8 mouse cellular contexts compared by ENCODE assay signal in the genomic region with DNA sequence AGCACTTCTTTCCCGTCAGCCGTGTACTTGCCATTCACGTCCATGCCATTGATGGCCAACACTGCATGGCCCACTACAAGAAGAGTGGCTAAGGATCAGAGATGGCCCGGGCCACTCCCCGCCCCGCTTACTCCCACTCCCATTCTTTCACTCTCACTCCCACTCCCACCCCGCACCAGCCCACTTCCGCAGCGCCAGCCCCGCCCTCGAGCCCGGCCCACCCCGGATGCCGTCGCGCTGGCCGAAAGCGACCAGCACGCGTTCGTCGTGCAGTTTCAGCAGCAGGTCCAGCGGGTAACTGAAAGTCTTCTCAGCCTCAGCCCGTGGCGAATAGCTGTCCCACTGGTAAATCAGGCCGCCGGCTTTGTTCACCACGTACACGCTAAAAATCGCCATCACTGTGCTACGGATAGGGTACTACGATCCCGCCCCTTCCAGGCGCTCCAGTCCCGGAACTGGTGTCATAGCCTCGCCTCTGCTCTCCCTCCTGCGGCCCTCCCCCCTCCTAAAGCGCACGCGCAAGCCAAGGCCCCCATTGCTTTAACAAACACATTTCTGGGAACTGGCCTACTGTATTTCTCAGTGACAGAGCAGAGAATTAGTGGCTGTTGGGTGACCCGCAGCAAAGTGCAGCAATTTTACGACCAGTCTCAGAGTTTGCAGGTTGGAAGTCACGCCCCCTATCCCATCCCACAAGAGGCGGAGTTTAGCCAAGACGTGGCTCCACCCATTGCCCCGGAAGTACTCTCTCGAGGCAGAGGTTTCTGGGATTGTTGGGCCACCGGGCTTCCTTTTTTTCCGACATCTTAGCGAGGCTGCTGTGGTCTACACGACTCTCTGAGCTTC. TPM values are rescaled to one million over a fixed set of nuclear protein-coding genes. Genes with fewer than 3 reads are reported as not detected.
A peak's percentile ranks its signal among the peaks of the same experiment; 100 is the strongest.
DNase-seq lines count a peak whose midpoint lies in the region; ATAC-seq and TF ChIP-seq lines count a peak whose summit lies in the region.

A gene (plus strand): TSS at position 234 of the 846 bp plus-strand sequence.
A gene (minus strand): TSS at position 695 of the 846 bp plus-strand sequence.

- H3K4me1 ChIP-seq in embryonic facial prominence, embryonic 14.5 days (ENCODE audit: control insufficient read depth, insufficient read depth, low read length): 0 out of 2 replicates have a peak, but pooled peaks cover 6% of the 10 kb centered on the region
- peaks cover 1% of the 10 kb centered on the region; the same call in 1 of the 2 replicates for H3K4me1 ChIP-seq in heart, adult 2 months (ENCODE audit: control insufficient read depth, insufficient read depth, low read length)
- peaks cover 18% of the 10 kb centered on the region for H3K4me1 ChIP-seq in limb, embryonic 13.5 days
- peaks cover 19% of the 10 kb centered on the region for H3K4me1 ChIP-seq in midbrain, embryonic 16.5 days (ENCODE audit: control insufficient read depth, insufficient read depth, low read length)

- H3K9me3 ChIP-seq in embryonic facial prominence, embryonic 14.5 days (ENCODE audit: control insufficient read depth, low read length): no peaks in the 10 kb centered on the region
- no peaks in the 10 kb centered on the region for H3K9me3 ChIP-seq in limb, embryonic 13.5 days
- H3K9me3 ChIP-seq in midbrain, embryonic 16.5 days (replicated peaks; ENCODE audit: control insufficient read depth, low read length, poor library complexity, severe bottlenecking): no peaks in the 10 kb centered on the region

- no peak for TF ChIP-seq CTCF in heart, adult 2 months (IDR thresholded peaks at IDR 0.05)

- DNase-seq in 3T3-L1 (ENCODE audit: low read depth, low spot score): peak; percentile 94
- peak; percentile 71 to 88 for DNase-seq in adrenal gland, postnatal 4 days (ENCODE audit: low spot score in 2 of 2)
- peak; percentile 98 for DNase-seq in embryonic facial prominence, embryonic 14.5 days (ENCODE audit: low spot score)
- DNase-seq in heart, adult 2 months: peak; percentile 94
- peak; percentile 91 to 93 for DNase-seq in kidney, adult 8-10 months
- DNase-seq in spleen, postnatal 10 days (ENCODE audit: low spot score in 2 of 2): peak; percentile 91 to 96

- TF ChIP-seq POLR2A in heart, adult 2 months (IDR thresholded peaks at IDR 0.05; ENCODE audit: insufficient read depth, low read depth, low read length): peak; percentile 71; the same call in 1 of the 2 replicates

- H3K79me2 ChIP-seq in heart, adult 2 months (replicated peaks; ENCODE audit: control insufficient read depth, insufficient read depth, low read length): no peaks in the 10 kb centered on the region

- WGBS in embryonic facial prominence, embryonic 14.5 days: under 1% methylated on average over 48 of the region's 51 CpGs
- under 1% methylated on average over 51 of the region's 51 CpGs for WGBS in heart, adult 2 months
- WGBS in limb, embryonic 13.5 days: under 1% methylated on average over 51 of the region's 51 CpGs
- under 1% methylated on average over 51 of the region's 51 CpGs for WGBS in midbrain, embryonic 16.5 days

- H3K4me3 ChIP-seq in embryonic facial prominence, embryonic 14.5 days (ENCODE audit: low read depth, low read length): peak within 1 kb of the TSS; percentile 73
- peak within 1 kb of the TSS; percentile 79 for H3K4me3 ChIP-seq in heart, adult 2 months
- H3K4me3 ChIP-seq in limb, embryonic 13.5 days: peak within 1 kb of the TSS; percentile 85
- H3K4me3 ChIP-seq in midbrain, embryonic 16.5 days (ENCODE audit: low read depth, low read length): peak within 1 kb of the TSS; percentile 79

- peak within 1 kb of the TSS; percentile 97 for H3K27ac ChIP-seq in embryonic facial prominence, embryonic 14.5 days (replicated peaks; ENCODE audit: low read depth, low read length)
- peak within 1 kb of the TSS; percentile 94 for H3K27ac ChIP-seq in heart, adult 2 months
- peak within 1 kb of the TSS; percentile 96 for H3K27ac ChIP-seq in limb, embryonic 13.5 days
- peak within 1 kb of the TSS; percentile 98 for H3K27ac ChIP-seq in midbrain, embryonic 16.5 days (ENCODE audit: low read length)

- no peaks in the 10 kb centered on the region for H3K27me3 ChIP-seq in embryonic facial prominence, embryonic 14.5 days (replicated peaks; ENCODE audit: control insufficient read depth, insufficient read depth, low read length)
- H3K27me3 ChIP-seq in heart, adult 2 months (ENCODE audit: control insufficient read depth, insufficient read depth, low read length): no peaks in the 10 kb centered on the region
- H3K27me3 ChIP-seq in limb, embryonic 13.5 days: no peaks in the 10 kb centered on the region
- no peaks in the 10 kb centered on the region for H3K27me3 ChIP-seq in midbrain, embryonic 16.5 days (ENCODE audit: control insufficient read depth, insufficient read depth, low read depth, low read length)

- peak; percentile 68 for TF ChIP-seq EP300 in heart, adult 2 months (IDR thresholded peaks at IDR 0.05; ENCODE audit: insufficient read depth, low read depth, low read length)

- H3K36me3 ChIP-seq in embryonic facial prominence, embryonic 14.5 days (ENCODE audit: control insufficient read depth, insufficient read depth, low read length): peaks cover 68% of the 10 kb centered on the region
- peaks cover 12% of the 10 kb centered on the region for H3K36me3 ChIP-seq in heart, adult 2 months (ENCODE audit: control insufficient read depth, insufficient read depth, low read length)
- peaks cover 66% of the 10 kb centered on the region for H3K36me3 ChIP-seq in limb, embryonic 13.5 days
- H3K36me3 ChIP-seq in midbrain, embryonic 16.5 days (ENCODE audit: control insufficient read depth, insufficient read depth, low read length): peaks cover 37% of the 10 kb centered on the region

- H3K4me2 ChIP-seq in embryonic facial prominence, embryonic 14.5 days (ENCODE audit: low read depth, low read length): peak within 1 kb of the TSS; percentile 64
- H3K4me2 ChIP-seq in limb, embryonic 13.5 days (replicated peaks): peak within 1 kb of the TSS; percentile 81
- H3K4me2 ChIP-seq in midbrain, embryonic 16.5 days (ENCODE audit: low read length): peak within 1 kb of the TSS; percentile 71

- ATAC-seq in embryonic facial prominence, embryonic 14.5 days (ENCODE audit: low read depth): peak; percentile 96
- peak; percentile 97 for ATAC-seq in limb, embryonic 13.5 days (ENCODE audit: low FRiP score, low read depth)
- ATAC-seq in midbrain, embryonic 16.5 days: peak; percentile 97

- intact Hi-C loops in heart, adult 2 months (cut with DNase I): no loop called here

- H3K9ac ChIP-seq in embryonic facial prominence, embryonic 14.5 days (ENCODE audit: low read depth, low read length): peak within 1 kb of the TSS; percentile 91
- peak within 1 kb of the TSS; percentile 92 for H3K9ac ChIP-seq in heart, adult 2 months (ENCODE audit: low read depth, low read length)
- peak within 1 kb of the TSS; percentile 91 for H3K9ac ChIP-seq in limb, embryonic 13.5 days
- peak within 1 kb of the TSS; percentile 84 for H3K9ac ChIP-seq in midbrain, embryonic 16.5 days (ENCODE audit: low read depth, low read length)

RNA-seq across cellular contexts. Expression of the first gene that starts in this region (rescaled TPM):
- total RNA-seq in adrenal gland, postnatal 4 days (2021): 1,000 to 10,000 TPM; 1,559 to 1,677 TPM
- polyA plus RNA-seq in embryonic facial prominence, embryonic 14.5 days (2014; fragmentation: Nextera tagmentation; extraction: Ambion mirVana): 2,445 and 2,627 TPM in 2 replicates
- total RNA-seq in heart, adult 2 months (2021): 100 to 1,000 TPM; 735 to 889 TPM
- 162 and 268 TPM in 2 replicates for polyA plus RNA-seq in heart, adult 2 months (2012; rRNA removed)
- polyA plus RNA-seq in limb, embryonic 13.5 days (2015; fragmentation: Nextera tagmentation; extraction: Ambion mirVana): 1,961 and 2,001 TPM in 2 replicates
- 826 and 926 TPM in 2 replicates for polyA plus RNA-seq in midbrain, embryonic 16.5 days (2015; fragmentation: Nextera tagmentation; extraction: Ambion mirVana)

RNA-seq across cellular contexts. Expression of the second gene that starts in this region (rescaled TPM):
- total RNA-seq in adrenal gland, postnatal 4 days (2021): 10 to 100 TPM; 70.5 to 75.0 TPM
- 130 and 133 TPM in 2 replicates for polyA plus RNA-seq in embryonic facial prominence, embryonic 14.5 days (2014; fragmentation: Nextera tagmentation; extraction: Ambion mirVana)
- total RNA-seq in heart, adult 2 months (2021): 10 to 100 TPM; 34.9 to 36.2 TPM
- 28.2 and 39.9 TPM in 2 replicates for polyA plus RNA-seq in heart, adult 2 months (2012; rRNA removed)
- polyA plus RNA-seq in limb, embryonic 13.5 days (2015; fragmentation: Nextera tagmentation; extraction: Ambion mirVana): 160 and 165 TPM in 2 replicates
- polyA plus RNA-seq in midbrain, embryonic 16.5 days (2015; fragmentation: Nextera tagmentation; extraction: Ambion mirVana): 330 and 343 TPM in 2 replicates

Comparison
In these comparisons a context has a peak if more than half of its experiments do, and no peak if none do; other contexts are left out.
1. Peak in every context shown above with its lines: DNase-seq, ATAC-seq, H3K4me3 ChIP-seq and H3K27ac ChIP-seq.